Mouse (Mus musculus): ENCODE measurements around the gene Tnpo1. TPM values are rescaled to one million over a fixed set of nuclear protein-coding genes. Genes with fewer than 3 reads are reported as not detected.

Tnpo1 gene
- polyA plus RNA-seq, 2 experiments = 10.5 to 13.6 TPM

GRCm38 (mm10) chr13:98816571-98816970 lies 109.6 kb downstream of the Tnpo1 start:
- H3K4me2 ChIP-seq (ENCODE audit: low read depth) = no peak overlapping the region
- DNase-seq (ENCODE audit: low read depth in 3 of 3, low spot score in 3 of 3) = no peak
- 73% methylated on average over 9 of the region's 9 CpGs for WGBS (ENCODE audit: insufficient replicate concordance)
- no peak overlapping the region for H3K9ac ChIP-seq (replicated peaks)
- no peaks in the 10 kb centered on the region for H3K9me3 ChIP-seq (ENCODE audit: control insufficient read depth, low read length)
- TF ChIP-seq CTCF (IDR thresholded peaks at IDR 0.05; ENCODE audit: low read depth) (no peak), EP300 (IDR thresholded peaks at IDR 0.05; ENCODE audit: low read depth) (no peak)
- ATAC-seq (ENCODE audit: insufficient read depth) = no peak
- no peaks in the 10 kb centered on the region for H3K27me3 ChIP-seq (ENCODE audit: control insufficient read depth, insufficient read depth, low read length)
- peaks cover 7 to 14% of the 10 kb centered on the region in 2 experiments for H3K4me1 ChIP-seq (replicated peaks; ENCODE audit: control insufficient read depth in 2 of 2, insufficient read depth in 2 of 2, low read length in 1 of 2)
- no peak overlapping the region for H3K27ac ChIP-seq
- H3K4me3 ChIP-seq (ENCODE audit: insufficient read depth in 1 of 2, low read depth in 2 of 2, low read length in 2 of 2) = no peak overlapping the region
- H3K36me3 ChIP-seq (replicated peaks; ENCODE audit: control insufficient read depth, insufficient read depth, low read depth) = no peaks in the 10 kb centered on the region

GRCm38 (mm10) chr13:98815147-98815785 lies 110.9 kb downstream of the Tnpo1 start, which contains the start of gene Fcho2:
Gene Fcho2 (minus strand): TSS chr13:98815449.
- peak within 1 kb of the TSS; percentile 43 for H3K27ac ChIP-seq
- ATAC-seq (ENCODE audit: insufficient read depth) (peak; percentile 95), DNase-seq (ENCODE audit: low read depth in 3 of 3, low spot score in 3 of 3) (peak; percentile 89 to 94 (median 91))
- H3K9ac ChIP-seq (replicated peaks) = peak within 1 kb of the TSS; percentile 82
- no peaks in the 10 kb centered on the region for H3K36me3 ChIP-seq (replicated peaks; ENCODE audit: control insufficient read depth, insufficient read depth, low read depth)
- H3K4me3 ChIP-seq (ENCODE audit: insufficient read depth in 1 of 2, low read depth in 2 of 2, low read length in 2 of 2) = peak within 1 kb of the TSS; percentile 75 to 96
- H3K4me2 ChIP-seq (ENCODE audit: low read depth) = peak within 1 kb of the TSS; percentile 69
- no peaks in the 10 kb centered on the region for H3K27me3 ChIP-seq (ENCODE audit: control insufficient read depth, insufficient read depth, low read length)
- peaks cover 12 to 20% of the 10 kb centered on the region in 2 experiments for H3K4me1 ChIP-seq (replicated peaks; ENCODE audit: control insufficient read depth in 2 of 2, insufficient read depth in 2 of 2, low read length in 1 of 2)
- no peaks in the 10 kb centered on the region for H3K9me3 ChIP-seq (ENCODE audit: control insufficient read depth, low read length)
- TF ChIP-seq EP300 (IDR thresholded peaks at IDR 0.05; ENCODE audit: low read depth) = no peak
- peak; percentile 80 for TF ChIP-seq CTCF (IDR thresholded peaks at IDR 0.05; ENCODE audit: low read depth)
- WGBS (ENCODE audit: insufficient replicate concordance) = 1% methylated on average over 52 of the region's 61 CpGs

- WGBS (ENCODE audit: insufficient replicate concordance) = under 1% methylated on average over 61 of the region's 81 CpGs
- no peaks in the 10 kb centered on the region for H3K9me3 ChIP-seq (ENCODE audit: control insufficient read depth, low read length)
- H3K9ac ChIP-seq (replicated peaks) = peak overlapping the region; percentile 82
- H3K4me3 ChIP-seq (ENCODE audit: insufficient read depth in 1 of 2, low read depth in 2 of 2, low read length in 2 of 2) = peak overlapping the region; percentile 75 to 96
- H3K4me1 ChIP-seq (replicated peaks; ENCODE audit: control insufficient read depth in 2 of 2, insufficient read depth in 2 of 2, low read length in 1 of 2) = peaks cover 12 to 20% of the 10 kb centered on the region in 2 experiments
- peak overlapping the region; percentile 43 for H3K27ac ChIP-seq
- H3K36me3 ChIP-seq (replicated peaks; ENCODE audit: control insufficient read depth, insufficient read depth, low read depth) = no peaks in the 10 kb centered on the region
- DNase-seq (ENCODE audit: low read depth in 3 of 3, low spot score in 3 of 3) = no peak
- peak overlapping the region; percentile 68 for H3K4me2 ChIP-seq (ENCODE audit: low read depth)
- no peaks in the 10 kb centered on the region for H3K27me3 ChIP-seq (ENCODE audit: control insufficient read depth, insufficient read depth, low read length)
- TF ChIP-seq EP300 (IDR thresholded peaks at IDR 0.05; ENCODE audit: low read depth) = no peak
- no peak for TF ChIP-seq CTCF (IDR thresholded peaks at IDR 0.05; ENCODE audit: low read depth)
- peak; percentile 38 for ATAC-seq (ENCODE audit: insufficient read depth)
Measured at GRCm38 (mm10) chr13:98814275-98815040, 111.7 kb downstream of the Tnpo1 start.

GRCm38 (mm10) chr13:98813596-98814274 lies 112.4 kb downstream of the Tnpo1 start:
- DNase-seq (ENCODE audit: low read depth in 3 of 3, low spot score in 3 of 3) = no peak

More at GRCm38 (mm10) chr13:98813596-98814274, 112.4 kb downstream of the Tnpo1 start:
- no peaks in the 10 kb centered on the region for H3K36me3 ChIP-seq (replicated peaks; ENCODE audit: control insufficient read depth, insufficient read depth, low read depth)
- H3K4me3 ChIP-seq (ENCODE audit: insufficient read depth in 1 of 2, low read depth in 2 of 2, low read length in 2 of 2) = peak overlapping the region; percentile 75 to 96
- H3K4me2 ChIP-seq (ENCODE audit: low read depth) = peak overlapping the region; percentile 68
- no peak for TF ChIP-seq EP300 (IDR thresholded peaks at IDR 0.05; ENCODE audit: low read depth)
- TF ChIP-seq CTCF (IDR thresholded peaks at IDR 0.05; ENCODE audit: low read depth) = no peak
- ATAC-seq (ENCODE audit: insufficient read depth) = no peak
- peaks cover 12 to 20% of the 10 kb centered on the region in 2 experiments for H3K4me1 ChIP-seq (replicated peaks; ENCODE audit: control insufficient read depth in 2 of 2, insufficient read depth in 2 of 2, low read length in 1 of 2)
- no peaks in the 10 kb centered on the region for H3K9me3 ChIP-seq (ENCODE audit: control insufficient read depth, low read length)
- H3K27ac ChIP-seq = peak overlapping the region; percentile 51
- no peaks in the 10 kb centered on the region for H3K27me3 ChIP-seq (ENCODE audit: control insufficient read depth, insufficient read depth, low read length)
- H3K9ac ChIP-seq (replicated peaks) = peak overlapping the region; percentile 82
- 19% methylated on average over 12 of the region's 12 CpGs for WGBS (ENCODE audit: insufficient replicate concordance)
